24 mouse cellular contexts compared by ENCODE assay signal in the genomic region with DNA sequence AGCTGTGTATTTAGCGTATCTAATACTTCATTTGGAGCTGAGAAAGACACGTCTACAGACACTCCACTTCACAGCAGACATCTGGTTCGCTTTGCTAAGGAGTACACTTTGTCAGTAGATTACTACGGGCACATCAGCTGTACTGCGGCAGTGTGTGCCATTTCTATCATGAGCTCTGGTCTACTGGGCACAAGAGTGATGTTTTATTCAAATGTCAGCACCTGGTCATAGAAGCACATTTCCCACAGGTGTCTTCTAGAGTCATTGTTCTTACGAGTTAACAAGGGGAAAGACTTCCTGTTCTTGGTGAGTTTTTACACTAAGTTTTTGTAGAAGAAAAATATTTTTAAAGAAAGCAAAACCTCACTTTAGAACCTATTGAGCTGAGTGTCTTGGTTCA.
"Had no signal": no experiment of that assay in that cellular context is flagged by ENCODE, and none has a peak within 500 bp of the region (broad histone marks: within the 10 kb centered on the region; RNA-seq: fewer than 3 reads in every experiment).

No protein-coding gene starts in this region.

- H3K36me3 ChIP-seq: heart, embryonic 10.5 days; heart, embryonic 12.5 days; hindbrain, embryonic 10.5 days; hindbrain, embryonic 12.5 days; intestine, embryonic 15.5 days; limb, embryonic 13.5 days; limb, embryonic 15.5 days had no signal

- H3K4me2 ChIP-seq: heart, embryonic 12.5 days; hindbrain, embryonic 12.5 days; hindbrain, embryonic 14.5 days; intestine, embryonic 15.5 days; limb, embryonic 13.5 days; limb, embryonic 15.5 days; liver, embryonic 12.5 days had no signal

- ATAC-seq: hindbrain, embryonic 16.5 days; inflammation-experienced regulatory T-cells, adult 6 months; intestine, embryonic 15.5 days; intestine, postnatal 0 days; liver, embryonic 12.5 days had no signal

- H3K9me3 ChIP-seq: heart, embryonic 10.5 days; heart, embryonic 12.5 days; hindbrain, embryonic 10.5 days; hindbrain, embryonic 12.5 days; intestine, embryonic 15.5 days; limb, embryonic 13.5 days; limb, embryonic 15.5 days; liver, embryonic 12.5 days had no signal

- H3K9ac ChIP-seq: heart, embryonic 12.5 days; hindbrain, embryonic 12.5 days; hindbrain, embryonic 14.5 days; intestine, embryonic 15.5 days; limb, embryonic 13.5 days; limb, embryonic 15.5 days; liver, embryonic 12.5 days had no signal

- DNase-seq: gastrocnemius, postnatal 14 days; gastrocnemius, postnatal 36 days; heart, adult 11 months; heart, postnatal 10 days; heart, postnatal 4 days; kidney, adult 18-20 months; kidney, adult 8-10 months; kidney, postnatal 10 days; kidney, postnatal 25 days; kidney, postnatal 4 days had no signal

- H3K4me3 ChIP-seq: heart, embryonic 10.5 days; heart, embryonic 12.5 days; hindbrain, embryonic 10.5 days; hindbrain, embryonic 12.5 days; intestine, embryonic 15.5 days; layer of hippocampus, adult 2 months; left cerebral cortex, adult 2 months; limb, embryonic 13.5 days; limb, embryonic 15.5 days; liver, embryonic 12.5 days had no signal

- H3K27me3 ChIP-seq: heart, embryonic 12.5 days; hindbrain, embryonic 12.5 days; intestine, embryonic 15.5 days; limb, embryonic 13.5 days; limb, embryonic 15.5 days; liver, embryonic 12.5 days had no signal

- H3K27ac ChIP-seq: heart, embryonic 10.5 days; hindbrain, embryonic 10.5 days; hindbrain, embryonic 12.5 days; hindbrain, embryonic 14.5 days; intestine, embryonic 15.5 days; layer of hippocampus, adult 2 months; left cerebral cortex, adult 2 months; limb, embryonic 13.5 days; limb, embryonic 15.5 days; liver, embryonic 12.5 days had no signal

- H3K4me1 ChIP-seq: heart, embryonic 10.5 days; limb, embryonic 15.5 days had no signal
